Mouse (Mus musculus): ENCODE results near the gene Myh14. TPM values are rescaled to one million over a fixed set of nuclear protein-coding genes. Genes with fewer than 3 reads are reported as not detected.

Myh14 gene
- polyA plus RNA-seq, 1 experiment from 2014 or later = 1.6 TPM

DNA sequence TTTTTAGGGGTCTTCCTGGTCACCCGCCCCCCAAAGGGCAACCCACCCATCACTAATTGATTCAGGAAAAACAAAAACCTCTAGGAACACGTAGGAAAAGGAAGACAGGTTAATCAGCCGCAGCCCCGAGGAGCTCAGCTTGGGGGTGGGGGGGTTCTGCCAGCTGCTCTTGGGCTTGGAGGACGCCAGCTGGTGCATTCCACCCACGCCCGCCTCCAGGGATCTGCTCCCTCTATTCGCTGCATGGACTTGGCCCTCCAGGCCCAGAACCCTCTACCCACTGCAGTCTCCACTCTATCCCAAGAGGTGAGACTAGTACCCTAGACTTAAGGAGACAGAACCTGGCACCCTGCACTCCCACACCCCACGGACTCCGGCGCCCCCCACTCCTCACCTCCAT lies 68.2 kb downstream of the Myh14 start:
- Histone ChIP-seq H3K4me2 (ENCODE audit: low read length) (no peak overlapping the region), H3K27ac (ENCODE audit: low read length) (no peak overlapping the region), H3K4me1 (replicated peaks; ENCODE audit: control insufficient read depth, insufficient read depth, low read length) (peaks cover 18% of the 10 kb centered on the region), H3K27me3 (replicated peaks; ENCODE audit: control insufficient read depth, insufficient read depth, low read length) (peaks cover 46% of the 10 kb centered on the region), H3K36me3 (ENCODE audit: control insufficient read depth, insufficient read depth) (no peaks in the 10 kb centered on the region), H3K9ac (replicated peaks; ENCODE audit: low read depth, low read length) (no peak overlapping the region), H3K4me3 (replicated peaks; ENCODE audit: low read length) (no peak overlapping the region), H3K9me3 (ENCODE audit: control insufficient read depth, low read length) (no peaks in the 10 kb centered on the region; the same call in 1 of the 2 replicates)
- ATAC-seq = no peak
- 15% methylated on average over 11 of the region's 11 CpGs for WGBS

- Histone ChIP-seq H3K9me3 (ENCODE audit: control insufficient read depth, low read length) (no peaks in the 10 kb centered on the region; the same call in 1 of the 2 replicates), H3K4me2 (ENCODE audit: low read length) (no peak overlapping the region), H3K9ac (replicated peaks; ENCODE audit: low read depth, low read length) (no peak overlapping the region), H3K4me3 (replicated peaks; ENCODE audit: low read length) (no peak overlapping the region), H3K36me3 (ENCODE audit: control insufficient read depth, insufficient read depth) (no peaks in the 10 kb centered on the region), H3K27me3 (replicated peaks; ENCODE audit: control insufficient read depth, insufficient read depth, low read length) (peaks cover 41% of the 10 kb centered on the region), H3K4me1 (replicated peaks; ENCODE audit: control insufficient read depth, insufficient read depth, low read length) (peaks cover 18% of the 10 kb centered on the region), H3K27ac (ENCODE audit: low read length) (no peak overlapping the region)
- 17% methylated on average over 19 of the region's 19 CpGs for WGBS
- no peak for ATAC-seq
Observed at GRCm38 (mm10) chr7:44601646-44602045, 69.0 kb downstream of the Myh14 start.

- ATAC-seq = no peak
- no peak overlapping the region for H3K4me2 ChIP-seq (ENCODE audit: low read length)
- 84% methylated on average over 10 of the region's 10 CpGs for WGBS
- peaks cover 33% of the 10 kb centered on the region for H3K27me3 ChIP-seq (replicated peaks; ENCODE audit: control insufficient read depth, insufficient read depth, low read length)
- no peaks in the 10 kb centered on the region; the same call in 1 of the 2 replicates for H3K9me3 ChIP-seq (ENCODE audit: control insufficient read depth, low read length)
- H3K9ac ChIP-seq (replicated peaks; ENCODE audit: low read depth, low read length) = no peak overlapping the region
- H3K27ac ChIP-seq (ENCODE audit: low read length) = no peak overlapping the region
- H3K4me1 ChIP-seq (replicated peaks; ENCODE audit: control insufficient read depth, insufficient read depth, low read length) = peaks cover 16% of the 10 kb centered on the region
- no peaks in the 10 kb centered on the region for H3K36me3 ChIP-seq (ENCODE audit: control insufficient read depth, insufficient read depth)
- no peak overlapping the region for H3K4me3 ChIP-seq (replicated peaks; ENCODE audit: low read length)
Observed at GRCm38 (mm10) chr7:44600691-44601262, 69.9 kb downstream of the Myh14 start.

- Histone ChIP-seq H3K27me3 (replicated peaks; ENCODE audit: control insufficient read depth, insufficient read depth, low read length) (peaks cover 23% of the 10 kb centered on the region), H3K4me3 (replicated peaks; ENCODE audit: low read length) (no peak overlapping the region), H3K27ac (ENCODE audit: low read length) (no peak overlapping the region), H3K9ac (replicated peaks; ENCODE audit: low read depth, low read length) (no peak overlapping the region), H3K36me3 (ENCODE audit: control insufficient read depth, insufficient read depth) (no peaks in the 10 kb centered on the region), H3K4me1 (replicated peaks; ENCODE audit: control insufficient read depth, insufficient read depth, low read length) (peaks cover 25% of the 10 kb centered on the region), H3K4me2 (ENCODE audit: low read length) (no peak overlapping the region), H3K9me3 (ENCODE audit: control insufficient read depth, low read length) (no peaks in the 10 kb centered on the region)
- WGBS = 87% methylated on average over 11 of the region's 12 CpGs
- ATAC-seq = no peak
Observed at GRCm38 (mm10) chr7:44598336-44598735, 72.3 kb downstream of the Myh14 start.

GRCm38 (mm10) chr7:44597666-44598065 lies 73.0 kb downstream of the Myh14 start:
- Histone ChIP-seq H3K27ac (ENCODE audit: low read length) (no peak overlapping the region), H3K27me3 (replicated peaks; ENCODE audit: control insufficient read depth, insufficient read depth, low read length) (peaks cover 23% of the 10 kb centered on the region), H3K9ac (replicated peaks; ENCODE audit: low read depth, low read length) (no peak overlapping the region), H3K4me1 (replicated peaks; ENCODE audit: control insufficient read depth, insufficient read depth, low read length) (peaks cover 29% of the 10 kb centered on the region), H3K4me2 (ENCODE audit: low read length) (no peak overlapping the region), H3K4me3 (replicated peaks; ENCODE audit: low read length) (no peak overlapping the region), H3K9me3 (ENCODE audit: control insufficient read depth, low read length) (no peaks in the 10 kb centered on the region), H3K36me3 (ENCODE audit: control insufficient read depth, insufficient read depth) (no peaks in the 10 kb centered on the region)
- no peak for ATAC-seq
- WGBS = 91% methylated on average over 4 of the region's 4 CpGs

- Histone ChIP-seq H3K9me3 (ENCODE audit: control insufficient read depth, low read length) (no peaks in the 10 kb centered on the region), H3K27ac (ENCODE audit: low read length) (no peak overlapping the region), H3K4me2 (ENCODE audit: low read length) (no peak overlapping the region), H3K36me3 (ENCODE audit: control insufficient read depth, insufficient read depth) (no peaks in the 10 kb centered on the region), H3K27me3 (replicated peaks; ENCODE audit: control insufficient read depth, insufficient read depth, low read length) (peaks cover 21% of the 10 kb centered on the region), H3K4me1 (replicated peaks; ENCODE audit: control insufficient read depth, insufficient read depth, low read length) (peaks cover 28% of the 10 kb centered on the region), H3K4me3 (replicated peaks; ENCODE audit: low read length) (no peak overlapping the region), H3K9ac (replicated peaks; ENCODE audit: low read depth, low read length) (no peak overlapping the region)
- WGBS = 79% methylated on average over 5 of the region's 5 CpGs
- no peak for ATAC-seq
Observed at GRCm38 (mm10) chr7:44596996-44597538, 73.6 kb downstream of the Myh14 start.

GRCm38 (mm10) chr7:44596051-44596450 lies 74.6 kb downstream of the Myh14 start:
- Histone ChIP-seq H3K27ac (ENCODE audit: low read length) (no peak overlapping the region), H3K4me2 (ENCODE audit: low read length) (no peak overlapping the region), H3K27me3 (replicated peaks; ENCODE audit: control insufficient read depth, insufficient read depth, low read length) (peaks cover 19% of the 10 kb centered on the region), H3K9me3 (ENCODE audit: control insufficient read depth, low read length) (no peaks in the 10 kb centered on the region), H3K9ac (replicated peaks; ENCODE audit: low read depth, low read length) (no peak overlapping the region), H3K36me3 (ENCODE audit: control insufficient read depth, insufficient read depth) (no peaks in the 10 kb centered on the region), H3K4me1 (replicated peaks; ENCODE audit: control insufficient read depth, insufficient read depth, low read length) (peaks cover 34% of the 10 kb centered on the region), H3K4me3 (replicated peaks; ENCODE audit: low read length) (no peak overlapping the region)
- WGBS = 90% methylated on average over 6 of the region's 6 CpGs
- no peak for ATAC-seq

- 94% methylated on average over 20 of the region's 20 CpGs for WGBS
- Histone ChIP-seq H3K4me3 (replicated peaks; ENCODE audit: low read length) (no peak overlapping the region), H3K27ac (ENCODE audit: low read length) (no peak overlapping the region), H3K36me3 (ENCODE audit: control insufficient read depth, insufficient read depth) (no peaks in the 10 kb centered on the region), H3K4me2 (ENCODE audit: low read length) (no peak overlapping the region), H3K9ac (replicated peaks; ENCODE audit: low read depth, low read length) (no peak overlapping the region), H3K4me1 (replicated peaks; ENCODE audit: control insufficient read depth, insufficient read depth, low read length) (peaks cover 39% of the 10 kb centered on the region), H3K9me3 (ENCODE audit: control insufficient read depth, low read length) (no peaks in the 10 kb centered on the region), H3K27me3 (replicated peaks; ENCODE audit: control insufficient read depth, insufficient read depth, low read length) (peaks cover 16% of the 10 kb centered on the region; the same call in 1 of the 2 replicates)
- ATAC-seq = no peak
Observed at GRCm38 (mm10) chr7:44595131-44595561, 75.5 kb downstream of the Myh14 start.

GRCm38 (mm10) chr7:44594291-44594690 lies 76.4 kb downstream of the Myh14 start:
- Histone ChIP-seq H3K4me3 (replicated peaks; ENCODE audit: low read length) (peak overlapping the region; percentile 58), H3K4me2 (ENCODE audit: low read length) (peak overlapping the region; percentile 59), H3K4me1 (replicated peaks; ENCODE audit: control insufficient read depth, insufficient read depth, low read length) (peaks cover 47% of the 10 kb centered on the region), H3K9ac (replicated peaks; ENCODE audit: low read depth, low read length) (peak overlapping the region; percentile 73), H3K9me3 (ENCODE audit: control insufficient read depth, low read length) (no peaks in the 10 kb centered on the region), H3K36me3 (ENCODE audit: control insufficient read depth, insufficient read depth) (no peaks in the 10 kb centered on the region), H3K27ac (ENCODE audit: low read length) (peak overlapping the region; percentile 61), H3K27me3 (replicated peaks; ENCODE audit: control insufficient read depth, insufficient read depth, low read length) (peaks cover 16% of the 10 kb centered on the region; the same call in 1 of the 2 replicates)
- 17% methylated on average over 6 of the region's 6 CpGs for WGBS
- no peak for ATAC-seq
